Mouse (Mus musculus) intestine, embryonic 16.5 days (tissue): ENCODE measurements around the gene Srsf6. TPM values are rescaled to one million over a fixed set of nuclear protein-coding genes. Genes with fewer than 3 reads are reported as not detected.
A peak's percentile ranks its signal among the peaks of the same experiment; 100 is the strongest.

Experiments
- ATAC-seq: fragments of 200-750 bp; cut with Nextera tagmentation; 2 replicates; pipeline ENCODE4 v1.8.0; 2017; ENCODE audit warnings: moderate TSS enrichment, moderate library complexity
- H3K27ac ChIP-seq: fragments of 300-500 bp; sonication (generic); 2 replicates; pipeline ENCODE4 v1.5.1; 2014; ENCODE audit warnings: mild to moderate bottlenecking, low read length
- H3K27me3 ChIP-seq: fragments of 300-500 bp; sonication (generic); replicated peaks from 2 replicates; pipeline ENCODE4 v1.6.1; 2014; ENCODE audit warnings: low read length, control low read depth, mixed read lengths; ENCODE audit not compliant: control insufficient read depth, insufficient read depth
- H3K36me3 ChIP-seq: fragments of 300-500 bp; sonication (generic); 2 replicates; pipeline ENCODE4 v1.6.1; 2014; ENCODE audit warnings: low read length, control low read depth; ENCODE audit not compliant: control insufficient read depth, insufficient read depth
- H3K4me1 ChIP-seq: fragments of 300-500 bp; sonication (generic); 2 replicates; pipeline ENCODE4 v1.6.1; 2014; ENCODE audit warnings: low read length, control low read depth, mixed read lengths; ENCODE audit not compliant: control insufficient read depth, insufficient read depth
- H3K4me2 ChIP-seq: fragments of 300-500 bp; sonication (generic); 2 replicates; pipeline ENCODE4 v1.6.1; 2014; ENCODE audit warnings: low read depth, low read length, control low read depth
- H3K4me3 ChIP-seq: fragments of 300-500 bp; sonication (generic); 2 replicates; pipeline ENCODE4 v1.5.1; 2014; ENCODE audit warnings: mild to moderate bottlenecking, low read length
- H3K9ac ChIP-seq: fragments of 300-500 bp; sonication (generic); 2 replicates; pipeline ENCODE4 v1.6.1; 2014; ENCODE audit warnings: low read depth, low read length
- H3K9me3 ChIP-seq: fragments of 300-500 bp; sonication (generic); 2 replicates; pipeline ENCODE4 v1.6.1; 2016; ENCODE audit warnings: low read length, control low read depth; ENCODE audit not compliant: control insufficient read depth
- WGBS: fragments of 180-500 bp; shearing (Covaris S2); extraction: QIAGEN DNeasy Blood & Tissue Kit; methylation state at CpG from one replicate; pipeline ENCODE4 v1.1.7; 2014; 5-methylcytosine and 5-hydroxymethylcytosine counted together
- polyA plus RNA-seq: library from polyadenylated mRNA; unstranded; fragments of >200 nt; fragmentation: Nextera tagmentation; extraction: Ambion mirVana; gene quantifications from 2 replicates; pipeline ENCODE4 v1.2.1, GENCODE M21; 2015

Srsf6 gene
- polyA plus RNA-seq, 1 experiment from 2014 or later, result 159 TPM

DNA sequence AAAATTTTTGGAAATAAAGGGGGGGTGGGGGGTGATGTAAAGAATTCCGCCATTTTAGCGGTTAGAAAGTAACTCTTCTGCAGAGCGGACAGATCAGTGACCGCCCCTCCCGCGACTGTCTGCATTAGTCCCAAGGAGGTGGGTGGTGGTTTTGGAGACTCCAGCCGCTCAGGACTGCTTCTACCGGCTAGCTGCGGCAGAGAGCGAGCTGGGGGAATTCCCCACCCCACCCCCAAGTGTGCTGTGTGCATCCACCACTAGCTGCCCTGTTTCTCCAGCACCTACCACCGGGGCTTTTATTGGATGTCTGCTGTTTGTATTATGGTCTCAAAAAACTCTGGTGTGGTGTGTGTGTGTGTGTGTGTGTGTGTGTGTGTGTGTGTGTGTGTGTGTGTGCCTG is 12.6 kb downstream of the Srsf6 start:
- Histone ChIP-seq H3K9ac (no peak overlapping the region), H3K4me1 (peaks cover 8% of the 10 kb centered on the region), H3K27me3 (peaks cover 7% of the 10 kb centered on the region; the same call in 1 of the 2 replicates), H3K4me2 (peak overlapping the region; percentile 99), H3K36me3 (0 out of 2 replicates have a peak, but pooled peaks cover 7% of the 10 kb centered on the region), H3K4me3 (peak overlapping the region; percentile 61; the same call in 1 of the 2 replicates), H3K9me3 (no peaks in the 10 kb centered on the region), H3K27ac (no peak overlapping the region)
- WGBS, result 5% methylated on average over 11 of the region's 11 CpGs
- ATAC-seq, result no peak

DNA sequence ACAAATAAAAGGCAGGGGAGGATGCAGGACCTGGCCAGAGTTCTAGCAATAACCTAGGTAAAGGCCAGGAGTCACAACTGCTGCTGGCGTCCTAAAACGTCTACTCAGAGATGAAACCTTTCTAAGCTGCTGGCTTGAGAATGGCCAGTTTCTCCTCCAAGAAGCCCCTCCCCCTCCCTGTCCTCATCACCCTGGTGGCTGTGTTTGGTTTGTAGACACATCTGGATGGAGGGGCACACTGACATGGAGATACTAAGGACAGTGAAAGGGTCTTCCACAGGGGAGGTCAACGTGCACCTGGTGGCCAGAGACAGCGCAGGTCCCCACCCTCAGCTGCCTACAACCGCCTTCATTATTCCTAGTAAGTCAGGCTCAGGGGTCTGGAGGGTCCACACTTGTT is 15.6 kb downstream of the Srsf6 start:
- Histone ChIP-seq H3K9me3 (no peaks in the 10 kb centered on the region), H3K9ac (no peak overlapping the region), H3K36me3 (no peaks in the 10 kb centered on the region), H3K4me1 (peaks cover 8% of the 10 kb centered on the region), H3K4me3 (no peak overlapping the region), H3K27ac (no peak overlapping the region), H3K4me2 (no peak overlapping the region), H3K27me3 (peaks cover 7% of the 10 kb centered on the region; the same call in 1 of the 2 replicates)
- no peak for ATAC-seq
- WGBS, result 87% methylated on average over 5 of the region's 5 CpGs

DNA sequence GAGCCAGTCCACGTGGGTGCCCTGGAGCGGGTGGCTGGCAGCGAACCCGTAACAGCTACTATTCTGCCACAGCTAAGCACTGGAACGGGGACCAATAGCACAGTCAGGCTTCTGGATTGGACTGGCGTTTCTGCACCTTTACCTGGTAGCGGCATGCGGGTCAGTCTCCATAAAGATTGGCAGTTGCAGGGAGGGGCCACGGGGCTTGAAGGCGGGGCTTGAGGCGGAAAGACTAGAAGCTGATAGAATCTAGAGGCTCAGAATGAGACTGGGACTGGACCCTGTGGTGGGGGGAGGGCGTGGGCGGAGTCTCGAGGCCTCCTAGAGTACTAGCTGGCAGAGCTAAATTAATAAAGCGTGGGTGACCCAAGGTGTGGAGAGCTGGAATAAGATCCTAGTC is 16.4 kb downstream of the Srsf6 start:
- H3K9me3 ChIP-seq, result no peaks in the 10 kb centered on the region
- ATAC-seq, result peak; percentile 68
- 40% methylated on average over 15 of the region's 15 CpGs for WGBS
- H3K36me3 ChIP-seq, result no peaks in the 10 kb centered on the region
- no peak overlapping the region for H3K27ac ChIP-seq
- peak overlapping the region; percentile 33; the same call in 1 of the 2 replicates for H3K9ac ChIP-seq
- H3K4me3 ChIP-seq, result peak overlapping the region; percentile 30
- H3K4me1 ChIP-seq, result peaks cover 8% of the 10 kb centered on the region
- H3K4me2 ChIP-seq, result peak overlapping the region; percentile 45
- peaks cover 7% of the 10 kb centered on the region; the same call in 1 of the 2 replicates for H3K27me3 ChIP-seq

DNA sequence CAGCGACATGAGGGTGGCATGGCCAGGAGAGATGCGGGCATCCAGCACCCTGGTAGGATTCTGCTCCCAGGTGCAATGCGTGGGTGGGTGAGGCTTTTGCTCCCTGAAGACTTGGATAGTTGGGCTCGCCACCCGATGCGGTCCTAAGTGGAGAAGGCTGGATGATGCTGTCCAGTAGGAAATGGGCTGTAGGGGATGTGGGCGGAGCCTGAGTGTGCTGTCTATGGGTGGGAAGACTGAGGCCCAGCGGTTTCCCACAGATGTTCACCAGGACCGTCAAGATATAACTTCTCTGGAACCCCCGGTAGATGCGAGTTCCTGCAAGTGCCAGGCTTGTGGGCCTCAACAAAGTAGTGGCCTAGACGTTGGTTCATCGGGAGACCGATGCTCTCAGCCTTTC is 16.9 kb downstream of the Srsf6 start:
- H3K27ac ChIP-seq, result no peak overlapping the region
- ATAC-seq, result peak; percentile 20; the same call in 1 of the 2 replicates
- WGBS, result 58% methylated on average over 14 of the region's 14 CpGs
- no peaks in the 10 kb centered on the region for H3K9me3 ChIP-seq
- peaks cover 3% of the 10 kb centered on the region; the same call in 1 of the 2 replicates for H3K4me1 ChIP-seq
- H3K4me2 ChIP-seq, result peak overlapping the region; percentile 45
- H3K9ac ChIP-seq, result peak overlapping the region; percentile 33; the same call in 1 of the 2 replicates
- H3K4me3 ChIP-seq, result peak overlapping the region; percentile 30
- no peaks in the 10 kb centered on the region for H3K36me3 ChIP-seq
- H3K27me3 ChIP-seq, result peaks cover 4% of the 10 kb centered on the region; the same call in 1 of the 2 replicates

DNA sequence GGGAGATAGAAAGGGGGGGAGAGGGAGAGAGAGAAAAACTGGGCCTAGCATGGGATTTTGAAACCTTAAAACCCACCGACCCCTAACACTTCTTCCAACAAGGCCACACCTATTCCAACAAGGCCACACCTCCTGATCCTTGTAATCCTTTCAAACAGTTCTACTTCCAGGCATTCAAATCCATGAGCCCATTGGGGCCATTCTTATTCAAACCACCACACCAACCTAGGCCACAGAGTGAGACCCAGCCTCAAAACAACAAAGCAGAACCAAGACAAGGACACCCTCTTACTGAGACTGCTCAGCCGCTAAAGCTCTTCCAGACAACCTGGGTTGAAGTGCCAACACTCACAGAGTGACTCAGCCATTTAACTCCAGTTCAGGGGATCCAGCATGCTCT is 19.4 kb downstream of the Srsf6 start:
- H3K4me1 ChIP-seq, result no peaks in the 10 kb centered on the region
- WGBS, result 86% methylated on average over 2 of the region's 2 CpGs
- no peak overlapping the region for H3K4me3 ChIP-seq
- H3K9me3 ChIP-seq, result no peaks in the 10 kb centered on the region
- H3K4me2 ChIP-seq, result no peak overlapping the region
- H3K27me3 ChIP-seq, result no peaks in the 10 kb centered on the region
- no peaks in the 10 kb centered on the region for H3K36me3 ChIP-seq
- no peak overlapping the region for H3K27ac ChIP-seq
- no peak for ATAC-seq
- H3K9ac ChIP-seq, result no peak overlapping the region

DNA sequence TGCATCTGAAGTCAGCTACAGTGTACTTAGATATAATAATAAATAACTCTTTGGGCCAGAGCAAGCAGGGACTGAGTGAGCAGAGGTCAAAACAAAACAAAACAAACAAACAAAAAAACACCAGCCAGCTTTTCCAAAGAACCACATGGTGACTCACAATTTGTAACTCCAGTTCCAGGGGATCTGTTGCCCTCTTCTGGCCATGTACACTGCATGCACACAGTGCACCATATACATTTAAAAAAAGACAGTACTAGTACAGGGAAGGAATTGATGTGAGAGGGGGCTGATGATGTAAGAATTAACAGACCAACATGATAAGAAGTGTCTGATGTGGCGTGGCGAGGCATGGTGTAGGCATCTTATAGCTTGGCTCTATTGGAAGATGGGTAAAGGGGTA is 25.5 kb downstream of the Srsf6 start:
- Histone ChIP-seq H3K36me3 (no peaks in the 10 kb centered on the region), H3K4me2 (no peak overlapping the region), H3K9ac (no peak overlapping the region), H3K4me3 (no peak overlapping the region), H3K27ac (no peak overlapping the region), H3K27me3 (no peaks in the 10 kb centered on the region), H3K4me1 (no peaks in the 10 kb centered on the region), H3K9me3 (no peaks in the 10 kb centered on the region)
- WGBS, result 95% methylated on average over 2 of the region's 2 CpGs
- ATAC-seq, result no peak

DNA sequence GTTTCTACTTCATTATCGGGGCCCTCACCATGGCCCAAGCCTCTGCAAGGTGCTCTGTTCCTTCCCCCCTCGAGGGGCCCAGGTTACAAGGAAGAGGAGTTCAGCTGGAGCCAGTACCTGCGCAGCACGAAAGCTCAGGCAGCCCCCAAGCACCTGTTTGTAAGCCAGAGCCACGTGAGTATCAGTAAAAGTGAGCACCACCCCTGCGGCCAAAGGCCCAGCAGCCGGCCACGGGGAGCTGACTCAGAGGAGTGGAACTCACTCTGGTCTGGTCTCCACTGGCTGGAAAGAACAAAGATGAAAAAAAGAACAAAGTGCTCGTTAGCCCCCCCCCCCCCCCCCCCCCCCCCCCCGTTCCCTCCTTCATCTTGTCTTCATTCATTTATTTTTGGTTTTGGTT is 30.0 kb downstream of the Srsf6 start:
- H3K36me3 ChIP-seq, result no peaks in the 10 kb centered on the region
- no peaks in the 10 kb centered on the region for H3K27me3 ChIP-seq
- no peaks in the 10 kb centered on the region for H3K4me1 ChIP-seq
- no peak overlapping the region for H3K4me2 ChIP-seq
- no peak for ATAC-seq
- 67% methylated on average over 10 of the region's 10 CpGs for whole genome bisulfite sequencing
- H3K27ac ChIP-seq, result no peak overlapping the region
- H3K9me3 ChIP-seq, result no peaks in the 10 kb centered on the region
- no peak overlapping the region for H3K9ac ChIP-seq
- H3K4me3 ChIP-seq, result no peak overlapping the region

DNA sequence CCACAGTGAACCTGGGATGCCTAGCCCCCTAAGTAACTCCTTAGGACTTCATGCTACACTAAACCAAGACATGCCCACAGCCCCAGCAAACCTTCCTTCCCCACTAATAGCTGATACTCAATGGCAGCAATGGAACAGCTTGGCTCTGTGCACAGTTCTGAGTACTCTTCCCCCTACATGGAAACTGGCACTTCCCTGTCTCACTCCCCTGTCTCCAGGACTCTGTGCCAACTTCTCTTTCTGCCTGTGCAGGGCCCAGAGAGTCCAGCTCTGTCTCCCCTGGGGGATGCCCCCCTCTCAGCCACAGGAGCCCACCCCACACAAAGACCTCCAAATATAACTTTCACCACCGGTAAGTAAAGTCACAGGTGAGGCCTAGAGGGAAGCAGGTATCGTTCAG is 35.4 kb downstream of the Srsf6 start:
- no peaks in the 10 kb centered on the region for H3K27me3 ChIP-seq
- H3K4me3 ChIP-seq, result no peak overlapping the region
- WGBS, result 89% methylated on average over 2 of the region's 2 CpGs
- no peaks in the 10 kb centered on the region for H3K4me1 ChIP-seq
- no peak overlapping the region for H3K4me2 ChIP-seq
- H3K9me3 ChIP-seq, result no peaks in the 10 kb centered on the region
- no peak overlapping the region for H3K9ac ChIP-seq
- no peak overlapping the region for H3K27ac ChIP-seq
- no peaks in the 10 kb centered on the region for H3K36me3 ChIP-seq
- no peak for ATAC-seq

DNA sequence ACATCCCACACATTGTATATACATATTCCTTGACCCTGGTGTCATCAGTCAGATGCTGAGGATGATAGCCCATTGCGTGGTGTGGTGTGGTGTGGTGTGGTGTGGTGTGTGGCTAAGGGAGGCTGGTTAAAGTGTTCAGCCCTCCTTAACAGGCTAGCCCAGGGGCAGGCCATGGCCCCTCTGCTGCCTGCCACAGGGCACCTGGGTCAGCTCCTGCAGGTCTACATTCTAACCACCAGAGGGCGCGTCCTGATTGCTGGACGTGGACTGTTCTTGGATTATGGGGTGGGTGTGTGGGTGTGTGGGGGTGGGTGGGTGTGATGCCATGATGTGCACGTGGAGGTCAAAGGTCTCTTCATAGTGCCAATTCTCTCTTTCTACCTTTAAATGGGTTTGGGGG is 37.0 kb downstream of the Srsf6 start:
- Histone ChIP-seq H3K4me3 (no peak overlapping the region), H3K4me2 (no peak overlapping the region), H3K27ac (no peak overlapping the region), H3K4me1 (peaks cover 7% of the 10 kb centered on the region), H3K27me3 (no peaks in the 10 kb centered on the region), H3K9ac (no peak overlapping the region), H3K9me3 (no peaks in the 10 kb centered on the region), H3K36me3 (no peaks in the 10 kb centered on the region)
- WGBS, result 10% methylated on average over 5 of the region's 5 CpGs
- ATAC-seq, result 0 out of 2 replicates have a peak, but pooled peaks have one; percentile 10

DNA sequence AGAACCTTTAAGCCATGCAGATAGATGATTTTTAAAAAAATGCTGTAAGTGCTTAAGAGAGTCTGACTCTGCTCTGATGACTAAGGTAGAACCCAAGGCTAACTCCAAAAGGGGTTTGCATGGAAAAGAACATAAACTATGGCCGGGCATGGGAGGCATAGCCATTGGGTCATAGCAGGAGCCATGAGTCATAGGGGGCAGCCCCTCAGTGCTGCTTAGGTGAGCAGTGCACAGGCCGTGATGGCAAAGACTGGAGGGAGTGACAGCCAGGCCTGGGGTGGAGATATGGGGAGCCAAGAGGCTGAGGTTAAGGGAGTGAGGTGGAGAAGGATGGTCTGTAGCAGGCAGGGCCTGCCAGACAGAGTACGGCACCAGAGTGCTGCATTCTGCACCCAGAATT is 37.8 kb downstream of the Srsf6 start:
- 78% methylated on average over 3 of the region's 3 CpGs for WGBS
- Histone ChIP-seq H3K4me2 (no peak overlapping the region), H3K4me1 (peaks cover 13% of the 10 kb centered on the region), H3K9ac (no peak overlapping the region), H3K27me3 (no peaks in the 10 kb centered on the region), H3K36me3 (no peaks in the 10 kb centered on the region), H3K4me3 (no peak overlapping the region), H3K9me3 (no peaks in the 10 kb centered on the region), H3K27ac (no peak overlapping the region)
- no peak for ATAC-seq
